Mouse (Mus musculus) heart, postnatal 14 days (tissue): ENCODE results near the gene Rhot1. TPM values are rescaled to one million over a fixed set of nuclear protein-coding genes. Genes with fewer than 3 reads are reported as not detected.
"Not testable (repeated sequence)": the region's sequence is repeated elsewhere in the genome, so short reads cannot be mapped to it uniquely, and the experiment has no call there.

Experiments
- DNase-seq, 2 experiments: peaks; one replicate each; pipeline ENCODE4 v3.0.0; 2021 to 2022
- intact Hi-C: fragments of 180-260 bp; cut with DNase I; formaldehyde crosslinking; loops from one replicate; pipeline ENCODE4 v1.15.1; 2025
- long read RNA-seq, 2 experiments: library from polyadenylated mRNA; stranded (forward); transcript quantifications; one replicate each; pipeline ENCODE4 v2.0.0; 2021
- total RNA-seq, 2 experiments: library from RNA; stranded (reverse); gene quantifications; 2 replicates each; pipeline ENCODE4 v1.2.3; 2021

Gene Rhot1
- total RNA-seq = 10 to 100 TPM; 61.8 to 65.3 TPM
- long read RNA-seq, experiment 1, full-length matches to known transcripts = 65 of 143 reads
- long read RNA-seq, experiment 1, partial matches to known transcripts = 18 of 143 reads
- long read RNA-seq, experiment 1, other reads (novel, unspliced or antisense) = 60 of 143 reads
- long read RNA-seq, experiment 2, full-length matches to known transcripts = 65 of 141 reads
- long read RNA-seq, experiment 2, partial matches to known transcripts = 14 of 141 reads
- long read RNA-seq, experiment 2, other reads (novel, unspliced or antisense) = 62 of 141 reads

DNA sequence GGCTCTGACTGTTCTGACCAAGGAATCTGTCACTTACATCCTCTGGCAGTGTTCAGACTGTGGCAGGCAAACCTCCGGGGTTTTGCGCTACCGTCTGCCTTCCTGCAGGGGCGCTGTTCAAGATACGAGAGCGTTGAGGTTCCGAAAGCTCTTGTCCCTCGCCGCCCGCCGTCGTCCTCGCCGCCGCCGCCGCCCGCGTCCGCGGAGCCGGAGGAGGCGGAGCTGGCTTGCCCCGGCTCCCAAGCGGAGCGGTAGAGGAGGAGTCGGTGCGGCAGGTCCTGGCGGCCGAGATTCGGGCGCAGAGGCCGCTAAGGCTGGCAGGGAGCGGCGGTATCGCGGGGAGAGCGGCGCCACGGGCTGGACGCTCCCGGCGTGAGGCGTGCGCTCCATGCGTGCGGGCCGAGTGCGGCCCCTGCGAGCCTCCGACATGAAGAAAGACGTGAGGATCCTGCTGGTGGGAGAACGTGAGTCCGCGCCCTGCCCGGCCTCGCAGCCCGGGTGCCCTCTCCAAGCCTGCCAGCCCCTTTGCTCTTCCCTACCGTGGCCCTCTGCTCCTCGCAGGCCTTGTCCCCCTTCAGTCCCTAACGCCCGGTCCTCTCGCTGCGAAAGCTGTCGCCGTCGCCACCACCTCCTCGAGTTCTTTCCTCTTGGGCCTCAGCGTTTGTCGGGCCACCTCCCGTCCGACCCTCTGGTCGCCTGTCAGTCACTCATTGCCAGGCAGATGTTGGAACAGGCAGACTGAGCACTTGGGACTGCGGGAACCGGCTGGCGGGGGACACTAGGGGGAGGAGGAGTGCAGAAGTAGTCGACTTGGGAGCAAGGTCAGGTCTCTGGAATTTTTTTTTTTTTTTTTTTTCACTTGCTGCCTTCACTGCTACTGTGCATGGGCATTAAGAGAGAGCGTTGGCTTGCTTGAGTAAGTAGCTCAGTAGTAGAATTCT is at the start of gene Rhot1:
TSS of gene Rhot1 (plus strand) at position 160 of the 941 bp plus-strand sequence.
- intact Hi-C loops = no loop called here
- DNase-seq = peak; percentile 97 to 98

DNA sequence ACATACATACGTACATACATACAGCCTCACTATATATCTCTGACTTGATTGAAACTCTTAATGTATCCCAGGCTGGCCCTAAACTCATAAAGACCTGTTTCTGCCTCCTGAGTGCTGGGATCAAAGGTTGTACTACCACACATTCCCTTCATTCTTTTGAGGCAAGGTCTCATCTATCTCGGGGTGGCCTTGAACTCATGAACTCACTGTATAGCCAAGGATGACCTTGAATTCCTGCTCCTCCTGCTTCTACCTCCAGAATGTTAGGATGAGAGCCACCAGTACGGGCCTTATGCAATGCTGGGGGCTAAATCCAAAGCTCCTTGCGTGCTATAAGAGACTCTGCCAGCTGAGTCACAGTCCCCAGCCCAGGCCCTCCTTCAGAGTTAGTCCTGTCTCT is 47.8 kb upstream of the Rhot1 start:
- no peak for DNase-seq
- intact Hi-C loops = no loop called here

DNA sequence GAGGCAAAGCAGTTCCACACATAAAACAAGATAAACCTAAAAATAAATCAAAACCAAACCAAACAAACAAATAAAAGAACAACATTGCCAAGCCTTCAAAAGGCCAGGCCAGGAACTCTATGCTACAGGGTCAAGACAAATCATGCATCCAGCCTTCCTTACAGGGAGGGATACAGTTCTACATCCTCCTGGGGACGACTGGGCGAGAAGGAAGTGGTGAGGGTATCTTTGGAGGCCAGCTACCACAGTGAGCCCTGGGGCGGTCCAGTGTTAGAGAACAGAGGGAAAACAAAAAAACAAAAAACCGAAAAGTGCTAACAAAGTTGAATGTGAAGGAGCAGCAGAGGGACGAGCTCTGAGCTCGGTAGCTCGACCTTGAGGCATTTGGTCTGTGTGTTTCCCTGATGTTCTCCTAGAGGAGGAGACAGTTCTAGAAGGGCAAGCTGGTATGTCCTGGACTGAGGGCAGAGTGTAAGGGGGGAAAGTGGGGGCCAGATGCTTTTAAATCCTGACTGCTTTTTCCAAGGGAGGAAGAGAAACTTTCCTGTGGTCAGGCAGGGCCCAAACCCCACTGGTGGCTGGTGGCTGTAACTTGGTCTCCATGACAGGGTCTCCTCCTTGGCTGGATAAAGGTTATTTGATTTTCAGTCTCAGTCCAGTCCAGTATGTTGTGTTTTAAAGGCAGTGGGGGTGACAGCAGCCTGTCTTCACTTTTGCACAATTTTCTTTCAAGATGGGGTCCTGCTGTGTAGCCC is 45.3 kb upstream of the Rhot1 start:
- intact Hi-C loops = no loop called here
- DNase-seq = no peak

DNA sequence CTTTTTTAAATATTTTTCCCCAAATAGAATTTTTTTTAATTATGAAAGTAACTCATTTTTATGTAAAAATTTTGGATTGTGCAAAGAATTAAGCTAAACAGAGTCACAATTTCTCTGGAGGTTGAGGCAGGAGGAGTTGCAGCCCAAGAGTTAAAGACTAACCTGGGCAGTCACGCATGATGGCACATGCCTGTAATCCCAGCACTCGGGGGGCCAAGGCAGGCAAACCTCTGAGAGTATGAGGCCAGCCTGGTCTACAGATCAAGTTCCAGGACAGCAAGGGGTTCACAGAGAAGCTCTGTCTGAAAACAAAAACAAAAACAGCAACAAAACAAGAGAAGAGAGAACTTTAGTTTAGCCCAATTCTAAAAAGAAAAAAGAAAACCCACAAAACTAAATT is 44.6 kb upstream of the Rhot1 start:
- no peak for DNase-seq
- intact Hi-C loops = no loop called here

DNA sequence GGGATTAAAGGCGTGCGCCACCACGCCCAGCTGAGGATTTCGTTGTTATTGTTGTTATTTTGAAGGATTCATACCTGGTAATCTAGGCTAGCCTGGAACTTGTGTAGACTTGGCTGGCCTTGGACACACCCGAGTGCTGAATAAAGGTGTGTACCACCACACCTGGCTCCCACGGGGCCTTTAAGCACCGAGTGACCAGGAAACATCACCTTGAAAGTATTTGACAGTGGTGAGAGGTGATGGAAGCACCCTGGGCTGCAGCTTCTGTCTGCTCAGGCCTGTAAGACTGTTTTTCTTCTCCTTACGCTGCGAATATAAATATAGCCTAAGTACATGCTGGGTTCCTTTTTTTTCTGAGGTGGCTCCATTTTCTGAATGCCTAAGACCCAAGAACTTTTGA is 40.7 kb upstream of the Rhot1 start:
- intact Hi-C loops = no loop called here
- DNase-seq = no peak

DNA sequence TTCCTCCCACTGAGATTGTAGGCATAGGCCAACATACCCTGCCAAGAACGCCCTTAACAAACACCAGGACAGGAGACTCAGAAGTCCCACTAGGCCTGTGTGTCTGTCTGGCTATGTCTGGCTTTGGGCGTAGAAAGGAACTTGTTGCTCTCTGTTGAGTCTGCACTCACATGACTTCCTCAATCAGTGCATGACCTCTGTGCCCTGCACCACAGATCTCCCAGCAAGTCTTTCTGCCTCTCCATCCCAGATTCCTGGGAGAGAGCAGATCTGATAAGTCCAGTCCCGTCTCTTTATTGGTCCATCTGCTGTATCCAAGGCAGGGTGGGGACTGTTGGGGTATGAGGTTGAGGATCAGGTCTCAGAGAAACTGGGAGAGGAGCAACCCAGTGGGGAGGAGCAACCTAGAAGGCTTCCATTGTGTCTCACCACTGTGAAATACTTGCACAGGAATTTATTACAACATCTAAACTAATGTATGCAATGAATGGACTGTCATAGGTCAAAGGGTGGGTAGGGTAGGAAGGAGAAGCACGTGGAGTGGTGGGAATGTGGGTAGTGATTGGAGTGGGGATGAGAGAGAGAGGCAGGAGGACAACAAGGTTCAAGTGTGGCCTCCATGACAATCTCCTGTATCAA is 40.1 kb upstream of the Rhot1 start:
- DNase-seq = no peak
- intact Hi-C loops = no loop called here

DNA sequence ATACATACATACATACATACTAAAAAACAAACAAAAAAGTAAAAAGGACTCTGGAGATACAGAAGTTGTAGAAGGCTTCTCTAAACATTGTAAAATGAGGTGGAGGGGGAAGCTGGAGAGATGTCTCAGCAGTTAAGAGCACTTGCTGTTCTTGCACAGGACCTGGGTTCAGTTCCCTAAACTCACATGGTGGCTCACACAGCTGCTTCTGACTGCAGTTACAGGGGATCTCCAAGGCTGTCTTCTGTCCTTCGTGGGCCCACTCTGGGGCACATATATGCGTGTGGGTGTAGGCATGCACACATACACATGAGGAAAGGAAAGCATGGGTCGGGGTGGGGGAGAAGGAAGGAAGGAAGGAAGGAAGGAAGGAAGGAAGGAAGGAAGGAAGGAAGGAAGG is 39.2 kb upstream of the Rhot1 start:
- intact Hi-C loops = no loop called here
- no peak for DNase-seq

DNA sequence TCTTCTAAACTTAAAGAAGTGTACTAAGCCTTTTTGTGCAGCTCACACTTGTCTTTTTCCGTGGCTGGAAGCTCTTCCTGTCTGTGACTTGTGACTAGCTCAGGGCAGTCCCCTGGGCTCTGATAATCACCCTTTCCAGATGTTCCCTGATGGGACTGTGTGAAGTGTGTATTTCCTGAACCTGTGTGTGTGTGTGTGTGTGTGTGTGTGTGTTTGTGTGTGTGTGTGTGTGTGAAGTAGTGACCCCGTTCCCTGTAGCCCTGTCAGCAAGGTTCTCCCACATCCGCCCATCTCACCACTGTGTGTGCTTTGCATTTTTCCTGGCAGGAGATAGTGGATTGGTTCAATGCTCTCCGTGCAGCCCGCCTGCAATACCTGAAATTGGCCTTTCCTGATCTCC is 38.5 kb upstream of the Rhot1 start:
- DNase-seq = no peak
- intact Hi-C loops = no loop called here

DNA sequence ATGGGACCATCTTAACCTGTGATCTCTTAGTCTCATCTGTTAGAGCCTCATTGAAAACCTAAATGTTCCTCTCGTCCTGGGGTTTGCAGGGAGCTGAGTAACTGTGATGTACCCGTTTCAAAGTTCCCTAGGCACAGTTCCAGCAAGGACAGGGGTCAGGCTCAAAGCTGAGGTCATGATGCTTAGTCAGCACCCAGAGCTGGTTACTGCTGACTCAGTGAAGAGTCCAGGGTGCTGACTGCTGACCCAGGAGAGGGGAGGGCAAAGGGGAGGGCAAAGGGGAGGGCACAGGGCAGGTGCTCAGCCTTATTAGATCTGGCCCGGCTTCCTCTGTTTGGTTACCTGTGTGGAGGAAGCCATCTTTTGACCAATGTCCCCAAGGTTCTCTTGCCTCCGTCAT is 36.9 kb upstream of the Rhot1 start:
- intact Hi-C loops = no loop called here
- no peak for DNase-seq

DNA sequence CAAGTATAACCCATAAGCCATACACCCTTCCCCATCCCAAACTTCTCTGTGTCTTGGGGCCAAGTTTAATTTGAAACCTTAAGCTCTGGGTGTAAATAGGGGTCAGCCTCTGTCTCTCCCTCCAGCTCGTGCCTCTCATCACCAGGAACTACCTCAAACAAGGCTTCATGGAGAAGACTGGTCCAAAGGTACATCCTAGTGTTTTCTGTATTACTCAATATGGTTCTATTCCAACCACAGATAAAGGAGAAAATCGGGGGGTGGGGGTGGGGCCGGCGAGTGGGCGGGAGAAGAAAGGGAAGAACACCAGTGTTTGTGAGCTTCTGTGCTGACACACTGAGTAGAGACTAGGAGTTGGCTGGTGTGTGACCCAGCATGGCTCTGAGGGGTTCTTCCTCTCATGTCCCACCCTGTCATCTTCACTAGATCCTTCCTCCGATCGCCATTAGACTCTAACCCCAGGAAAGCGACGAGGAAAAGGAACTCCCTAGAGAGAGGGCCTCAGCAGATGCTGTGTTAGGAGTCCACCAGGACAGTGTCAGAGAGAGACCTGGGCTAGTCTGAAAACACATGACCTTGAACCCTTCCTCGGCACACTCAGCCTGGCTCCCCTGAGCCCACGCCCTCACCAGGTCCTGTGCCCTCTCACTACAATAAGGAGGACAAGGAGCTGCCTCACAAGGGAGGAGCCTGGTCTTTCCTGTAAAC is 34.7 kb upstream of the Rhot1 start:
- intact Hi-C loops = no loop called here
- no peak for DNase-seq

DNA sequence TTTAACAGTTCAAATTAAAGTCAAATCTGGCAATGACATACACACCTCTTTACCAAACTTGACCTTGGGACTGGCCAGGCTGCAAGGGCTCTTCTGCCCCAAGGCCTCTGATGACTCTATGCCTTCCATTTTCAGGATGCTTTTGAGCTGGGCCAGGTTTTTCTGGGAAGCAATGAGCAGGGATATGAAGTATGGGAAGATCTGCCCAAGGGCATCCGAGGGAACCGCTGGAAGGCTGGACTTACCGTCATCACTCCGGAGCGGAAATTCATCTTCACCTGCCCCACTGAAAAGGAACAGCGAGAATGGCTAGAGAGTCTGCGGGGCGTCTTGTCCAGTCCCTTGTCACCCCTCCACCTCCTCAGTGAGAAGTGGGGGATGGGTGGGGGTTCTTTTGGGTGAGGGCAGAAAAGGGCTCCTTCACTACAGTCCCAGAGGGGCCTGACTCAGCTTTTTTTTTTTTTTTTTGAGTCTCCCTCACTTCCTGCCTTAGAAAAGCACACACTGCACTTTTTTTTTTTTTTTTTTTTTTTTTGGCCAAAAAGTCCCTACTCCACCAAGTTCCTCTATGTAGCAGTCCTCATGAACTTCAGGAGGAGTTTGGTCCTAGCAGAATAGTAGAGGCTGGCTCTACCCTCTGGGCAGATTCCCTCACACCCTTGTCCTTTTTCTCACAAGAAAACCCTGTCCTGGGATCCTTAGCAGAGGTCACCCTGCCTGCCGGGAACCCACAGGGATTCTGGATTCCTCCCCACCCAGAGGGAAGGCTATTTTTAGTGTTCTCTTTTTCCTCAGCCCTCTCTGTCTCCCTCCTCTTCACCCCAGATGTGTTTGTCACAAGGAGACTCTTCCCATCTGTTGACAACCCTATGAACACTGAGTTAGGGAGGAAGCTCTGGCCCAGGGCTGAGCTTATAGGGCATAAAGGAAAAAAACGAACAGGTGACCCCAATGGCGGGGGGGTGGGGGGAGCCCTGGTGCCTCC is 31.6 kb upstream of the Rhot1 start:
- intact Hi-C loops = no loop called here
- no peak for DNase-seq

DNA sequence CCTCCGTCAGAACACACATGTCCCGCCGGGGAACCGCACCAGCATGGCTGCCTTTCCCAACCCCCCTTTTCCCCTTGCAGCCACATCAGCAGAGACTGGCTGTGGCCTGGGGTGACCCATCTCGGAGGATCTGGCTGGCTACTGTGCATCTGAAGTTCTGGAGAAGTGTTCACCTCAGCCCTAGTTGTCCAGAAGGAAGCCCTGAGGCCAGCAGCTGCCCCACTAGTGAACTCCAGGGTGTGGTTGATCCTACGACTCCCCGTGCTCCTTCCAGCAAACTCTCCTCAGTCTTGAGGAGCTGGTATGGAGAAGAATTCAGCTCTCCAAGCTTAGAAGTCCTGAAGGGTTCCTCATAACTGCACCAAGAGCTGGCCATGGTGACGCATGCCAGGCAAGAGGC is 30.5 kb upstream of the Rhot1 start:
- DNase-seq = no peak
- intact Hi-C loops = no loop called here

DNA sequence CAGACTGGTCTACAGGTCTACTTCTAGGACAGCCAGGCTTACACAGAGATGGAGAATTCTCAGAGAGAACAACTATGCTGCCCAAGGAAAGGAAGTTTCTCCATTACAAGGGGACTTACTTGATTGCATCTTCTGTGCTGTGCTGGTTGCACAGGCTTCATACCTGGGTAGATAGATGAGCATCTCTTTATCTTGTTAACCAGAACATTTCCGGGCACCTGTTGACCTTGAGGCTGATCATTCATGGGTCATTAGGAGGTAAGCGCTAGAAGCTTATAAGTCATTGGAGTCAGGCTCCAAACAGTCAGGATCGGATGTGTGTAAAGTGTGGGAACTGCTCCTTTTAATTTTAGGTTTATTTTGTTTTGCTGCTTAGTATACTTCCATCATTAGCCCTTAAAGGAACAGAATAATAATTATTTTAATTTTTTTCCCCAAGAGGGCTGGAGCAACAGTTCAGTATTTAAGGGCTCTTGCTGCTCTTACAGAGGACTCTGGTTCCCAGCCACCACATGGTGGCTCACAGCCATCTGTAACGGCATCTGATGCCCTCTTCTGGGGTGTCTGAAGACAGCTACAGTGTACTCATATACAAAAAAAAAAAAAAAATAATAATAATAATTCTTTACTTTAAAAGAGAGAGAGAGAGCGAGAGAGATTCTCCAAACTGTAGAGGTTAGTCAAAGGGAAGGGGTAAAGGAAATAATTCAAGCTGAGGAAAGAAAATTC is 27.6 kb upstream of the Rhot1 start:
- no peak for DNase-seq
- intact Hi-C loops = loop anchor here (10.0 kb wide), 1 partner anchor 96 kb away; the partner anchor contains the start of genes Atad5 and Crlf3

DNA sequence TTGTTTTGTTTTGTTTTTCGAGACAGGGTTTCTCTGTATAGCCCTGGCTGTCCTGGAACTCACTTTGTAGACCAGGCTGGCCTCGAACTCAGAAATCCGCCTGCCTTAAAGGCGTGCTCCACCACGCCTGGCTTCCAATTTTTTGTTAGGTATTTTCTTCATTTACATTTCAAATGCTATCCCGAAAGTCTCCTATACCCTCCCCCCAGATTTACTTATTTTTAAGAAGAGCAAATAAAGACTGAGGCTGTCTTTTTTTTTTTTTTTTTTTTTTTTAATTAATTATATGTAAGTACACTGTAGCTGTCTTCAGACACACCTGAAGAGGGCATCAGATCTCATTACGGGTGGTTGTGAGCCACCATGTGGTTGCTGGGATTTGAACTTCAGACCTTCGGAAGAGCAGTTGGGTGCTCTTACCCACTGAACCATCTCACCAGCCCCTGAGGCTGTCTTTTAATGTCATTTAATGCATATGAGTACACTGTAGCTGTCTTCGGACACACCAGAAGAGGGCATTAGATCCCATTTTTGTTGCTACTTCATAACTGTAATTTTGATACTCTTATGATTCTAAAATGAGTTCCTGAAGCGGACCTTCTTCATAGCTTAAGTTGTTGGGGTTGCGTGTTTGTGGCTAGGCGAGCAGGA is 25.6 kb upstream of the Rhot1 start:
- DNase-seq = not testable (repeated sequence)
- intact Hi-C loops = loop anchor here (10.0 kb wide), 1 partner anchor 98 kb away; the partner anchor contains the start of genes Atad5 and Crlf3

DNA sequence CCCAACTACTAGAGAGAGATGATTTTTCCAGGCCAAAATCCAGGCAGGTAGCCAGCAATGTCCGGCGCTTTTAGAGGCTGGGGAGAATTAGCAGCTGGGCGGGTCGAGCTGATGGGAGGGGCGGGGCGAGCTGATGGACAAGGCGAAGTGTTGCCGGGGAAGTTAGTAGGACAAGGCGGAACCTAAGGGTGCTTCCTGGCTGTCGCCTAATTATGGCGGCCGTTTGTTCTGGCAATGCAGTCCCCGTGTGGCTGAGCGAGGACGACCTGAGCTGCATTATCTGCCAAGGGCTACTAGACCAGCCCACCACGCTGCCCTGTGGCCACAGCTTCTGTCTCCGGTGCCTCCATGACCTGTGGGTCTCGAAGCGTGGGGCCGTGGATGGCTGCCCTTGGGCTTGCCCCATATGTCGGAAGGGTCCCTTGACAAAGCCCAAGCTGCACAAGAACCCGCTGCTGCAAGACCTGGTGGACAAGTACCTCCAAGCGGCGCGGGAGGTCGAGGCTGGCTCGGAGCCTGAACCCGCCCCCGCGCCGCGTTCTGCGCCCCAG is 25.0 kb upstream of the Rhot1 start, which contains the start of gene Rnf135:
TSS of gene Rnf135 (plus strand) at position 147 of the 551 bp plus-strand sequence.
- intact Hi-C loops = loop anchor here (10.0 kb wide), 1 partner anchor 99 kb away; the partner anchor contains the start of genes Atad5 and Crlf3

DNA sequence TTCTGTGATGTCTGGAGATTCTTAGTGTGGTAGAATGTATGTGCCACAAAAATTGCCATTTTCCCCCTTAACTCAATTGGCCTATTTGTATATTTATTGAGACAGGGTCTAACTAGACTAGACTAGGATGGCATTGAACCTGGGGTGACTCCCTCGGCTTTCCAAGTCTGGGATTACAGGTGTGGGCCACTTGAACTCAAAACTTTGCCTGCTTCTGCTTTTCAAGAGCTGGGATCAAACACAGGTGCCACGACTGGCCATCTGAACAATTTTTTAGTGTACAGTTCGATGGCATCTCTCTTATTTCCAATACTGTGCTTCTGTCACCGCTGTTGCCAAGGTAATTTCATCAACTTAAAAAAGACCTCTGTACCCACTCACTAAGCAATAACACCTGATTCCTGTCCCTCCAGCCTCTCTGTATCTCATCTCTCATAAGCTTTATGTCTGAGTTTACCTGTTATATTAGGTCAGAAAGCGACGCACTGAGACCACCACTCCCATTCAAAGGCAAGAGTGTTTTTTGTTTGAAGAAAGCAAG is 24.2 kb upstream of the Rhot1 start:
- intact Hi-C loops = loop anchor here (10.0 kb wide), 1 partner anchor 100 kb away; the partner anchor contains the start of genes Atad5 and Crlf3
- DNase-seq = no peak

More for the DNA sequence above, 25.0 kb upstream of the Rhot1 start, which contains the start of gene Rnf135:
- DNase-seq = peak; percentile 94 to 95
